Mouse (Mus musculus) brain, adult 2 months (tissue): ENCODE measurements around the gene Tiam1.

Experiments used
- DNase-seq: peaks from one replicate; pipeline ENCODE4 v3.0.0; 2011; ENCODE audit warnings: low read depth, low spot score

Gene Tiam1

DNA sequence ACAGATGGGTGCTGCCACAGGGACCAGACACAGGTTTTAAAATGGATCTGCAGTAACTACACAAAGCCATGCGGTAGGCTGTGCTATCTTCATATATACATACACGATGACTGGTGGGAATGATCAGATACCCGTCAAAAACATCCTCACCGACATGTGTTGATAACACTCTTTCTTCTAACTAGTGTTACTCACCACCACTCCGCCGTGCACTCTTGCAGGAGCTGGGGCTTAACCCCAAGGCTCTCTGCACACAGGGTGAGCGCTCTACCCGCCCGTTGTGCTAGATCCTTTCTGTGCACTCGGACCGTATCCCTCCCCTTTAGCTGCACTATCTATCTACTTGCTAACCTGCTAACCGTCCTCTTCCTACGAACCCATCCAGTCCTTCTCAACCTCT lies 335.4 kb downstream of the Tiam1 start:
- no peak for DNase-seq

DNA sequence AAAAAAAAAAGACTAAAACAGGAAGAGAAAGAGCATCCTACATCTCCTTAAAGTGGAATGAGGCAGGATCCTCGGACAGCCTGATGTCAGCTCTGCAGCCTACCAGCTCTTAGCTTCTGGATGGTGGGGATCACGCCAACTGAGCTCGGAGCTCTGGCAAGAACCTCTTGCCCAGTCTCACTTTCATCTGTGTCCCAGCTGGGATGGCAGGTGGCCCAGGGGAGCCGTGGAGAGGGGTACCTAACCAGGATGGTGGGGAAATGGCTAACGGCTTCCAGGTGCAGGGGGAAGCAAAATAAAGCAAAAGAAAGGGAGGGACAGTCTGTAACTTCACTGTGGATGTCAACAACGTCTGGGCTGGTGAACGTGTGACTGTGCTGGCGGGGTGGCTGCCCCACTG lies 337.6 kb downstream of the Tiam1 start:
- DNase-seq = peak; percentile 57

DNA sequence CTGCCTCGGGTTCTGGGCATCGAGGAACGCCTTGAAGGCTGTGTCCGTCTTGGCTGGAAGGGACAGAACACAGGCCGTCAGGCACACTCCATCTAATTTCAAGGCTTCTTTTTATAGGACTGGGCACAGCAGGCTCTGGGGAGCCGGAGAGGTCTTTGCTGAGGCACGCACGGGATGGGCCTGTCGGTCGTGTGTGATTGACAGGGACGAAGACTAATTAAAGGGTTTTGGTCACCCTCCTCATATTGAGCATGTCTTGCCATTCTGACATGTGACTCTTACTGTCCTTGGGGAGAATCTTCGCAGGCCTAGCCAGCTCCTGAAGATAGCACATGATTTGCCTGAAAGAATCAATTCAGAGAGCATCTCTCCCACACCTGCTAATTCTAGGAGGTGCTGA lies 338.4 kb downstream of the Tiam1 start:
- no peak for DNase-seq

DNA sequence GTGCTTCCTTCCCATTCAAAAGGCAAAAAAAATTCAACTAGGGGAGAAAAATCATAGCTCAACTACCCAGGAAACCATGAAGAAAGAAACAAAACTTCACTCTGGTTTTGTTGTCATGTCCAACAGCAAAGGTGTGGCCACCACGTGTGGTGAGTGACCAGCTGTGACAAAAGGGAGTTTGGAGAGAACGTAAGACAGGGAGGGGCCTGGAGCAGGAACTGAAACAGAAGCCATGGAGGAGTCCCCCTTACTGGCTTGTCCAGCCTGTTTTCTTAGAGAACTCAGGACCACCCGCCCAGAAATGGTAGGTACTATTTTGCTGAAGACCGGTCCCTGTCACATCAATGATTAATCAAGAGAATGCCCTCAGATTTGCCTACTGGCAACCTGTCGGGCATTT lies 342.1 kb downstream of the Tiam1 start:
- DNase-seq = no peak

DNA sequence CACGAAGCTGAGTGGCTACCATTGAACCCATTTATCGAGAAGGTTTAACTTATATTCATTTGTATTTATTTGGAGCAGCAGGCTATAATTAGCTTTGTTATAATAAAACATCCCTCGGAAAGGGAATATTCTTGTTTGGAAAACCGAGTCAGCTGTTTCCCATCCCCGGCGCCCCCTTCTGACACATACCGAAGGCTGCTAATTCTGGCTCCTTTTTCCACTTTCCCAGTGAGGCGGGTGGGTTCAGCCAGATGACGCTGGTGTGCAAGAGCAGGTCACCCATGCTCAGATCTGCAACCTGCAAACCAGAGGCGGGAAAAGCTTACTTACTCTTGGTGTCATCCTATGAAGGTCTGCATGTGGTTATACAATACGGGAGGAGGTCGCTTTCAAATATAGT lies 343.8 kb downstream of the Tiam1 start:
- peak; percentile 65 for DNase-seq

DNA sequence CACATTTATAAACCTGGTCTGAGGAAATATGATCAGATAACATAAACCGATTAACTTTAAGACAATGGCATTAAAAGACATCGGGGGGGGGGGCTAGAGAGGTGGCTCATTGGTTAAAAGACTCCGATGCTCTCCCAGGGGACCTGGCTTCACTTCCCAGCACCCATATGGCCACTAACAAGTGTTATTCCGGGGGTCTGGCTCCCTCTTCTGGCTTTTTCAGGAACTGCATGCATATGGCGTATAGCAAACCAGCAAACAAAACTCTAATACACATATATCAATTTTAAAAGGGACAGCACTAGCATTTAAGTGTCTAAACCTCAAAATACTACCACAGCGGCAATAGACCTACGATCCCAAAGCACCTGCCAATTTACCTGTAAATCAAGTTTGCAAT lies 347.0 kb downstream of the Tiam1 start:
- no peak for DNase-seq

DNA sequence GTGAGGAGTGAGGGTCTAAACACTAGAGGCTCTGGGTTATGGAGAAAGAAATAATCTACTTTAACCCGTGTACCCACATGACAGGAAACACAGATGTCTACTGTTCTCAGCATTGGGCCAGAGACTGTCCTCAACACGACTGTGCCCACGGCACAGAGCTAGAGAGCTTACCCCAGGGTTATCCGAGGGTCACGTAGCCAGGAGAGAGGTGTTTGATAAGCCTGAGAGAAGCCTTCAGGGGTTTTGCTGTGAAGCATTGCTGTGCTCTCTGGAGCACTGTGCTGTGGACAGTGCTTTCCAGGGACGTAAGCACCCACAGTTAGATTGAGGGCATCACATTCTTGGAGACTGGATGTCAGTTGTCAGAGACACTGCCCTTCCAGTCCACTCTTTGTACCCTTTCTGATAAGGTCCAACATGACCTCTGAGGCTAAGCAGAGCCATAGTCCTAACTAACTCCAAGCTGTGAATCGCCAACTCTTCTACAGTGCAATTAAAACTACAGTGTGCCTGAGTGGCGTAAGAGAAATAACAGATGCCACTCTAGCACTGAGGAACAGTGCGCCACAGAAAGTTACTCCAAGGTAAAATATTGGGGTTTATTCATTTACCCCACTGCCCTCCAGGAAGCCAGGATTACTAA lies 353.7 kb downstream of the Tiam1 start:
- no peak for DNase-seq

DNA sequence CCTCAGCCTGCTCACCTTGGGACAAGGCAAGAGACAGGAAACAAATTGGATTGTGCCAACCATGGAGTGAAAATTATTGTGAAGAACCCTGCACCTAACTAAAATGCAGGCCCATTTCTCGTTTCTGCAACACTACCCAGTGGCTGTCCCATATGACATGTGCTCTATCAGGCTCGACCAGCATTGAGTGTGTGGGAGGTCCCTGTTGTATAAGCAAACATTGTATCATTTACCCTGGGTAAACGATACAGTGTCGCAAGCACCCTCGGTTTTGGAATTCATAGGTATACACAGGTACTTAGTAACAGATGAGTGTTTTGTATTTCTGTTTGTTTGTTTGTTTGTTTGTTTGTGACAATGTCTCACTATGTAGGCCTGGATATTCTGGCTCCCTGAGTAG lies 357.8 kb downstream of the Tiam1 start:
- DNase-seq = no peak

DNA sequence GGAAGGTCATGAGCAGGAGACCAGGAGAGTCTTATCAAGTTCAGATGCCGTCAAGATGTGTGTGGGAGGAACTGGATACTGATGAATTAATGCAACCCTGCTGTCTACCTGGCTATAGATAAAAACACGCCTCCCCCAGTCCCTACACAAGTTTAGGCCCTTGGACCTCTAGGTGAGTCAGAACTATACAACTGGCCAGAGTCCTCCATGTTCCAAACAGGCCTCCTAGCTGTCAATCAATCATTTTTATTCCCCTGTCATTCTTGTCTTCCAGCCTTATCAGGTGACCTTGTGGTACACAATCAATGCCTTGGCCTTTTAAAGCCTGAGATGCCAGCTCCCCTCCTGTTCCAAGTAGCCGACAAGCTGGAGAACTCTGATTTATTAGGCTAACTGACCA lies 363.9 kb downstream of the Tiam1 start:
- no peak for DNase-seq

DNA sequence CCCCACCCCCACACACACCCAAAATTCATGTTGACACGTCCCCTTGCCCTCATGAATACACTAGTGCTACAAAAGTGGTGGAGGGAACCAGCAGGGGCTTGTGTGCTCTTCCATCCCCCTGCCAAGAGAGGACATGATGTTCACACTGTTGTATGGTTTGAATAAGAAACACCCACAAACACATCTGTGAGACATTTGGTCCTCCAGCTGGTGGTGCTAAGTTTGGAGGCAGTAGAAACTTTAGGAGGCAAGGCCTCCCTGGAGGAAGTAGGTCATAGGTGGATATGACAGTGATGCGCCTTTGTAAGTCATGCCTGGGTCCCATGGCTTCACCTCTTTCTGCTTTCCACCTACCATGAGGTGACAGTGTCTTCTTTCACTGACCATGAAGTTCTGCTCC lies 366.1 kb downstream of the Tiam1 start:
- DNase-seq = peak; percentile 79

DNA sequence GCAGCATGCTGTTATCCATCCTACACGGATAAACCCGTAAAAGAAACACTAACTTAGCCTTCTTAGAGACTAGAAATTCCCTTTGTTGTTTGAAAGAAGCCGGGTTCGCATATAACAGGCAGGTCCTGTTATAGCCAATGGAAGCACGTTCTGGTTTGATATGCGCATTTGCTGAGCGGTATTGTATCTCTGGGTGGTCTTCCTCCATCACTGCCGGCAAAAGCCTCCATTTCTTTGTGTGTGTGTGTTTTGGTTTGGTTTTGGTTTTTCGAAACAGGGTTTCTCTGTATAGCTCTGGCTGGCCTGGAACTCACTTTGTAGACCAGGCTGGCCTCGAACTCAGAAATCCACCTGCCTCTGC lies 369.0 kb downstream of the Tiam1 start:
- no peak for DNase-seq

DNA sequence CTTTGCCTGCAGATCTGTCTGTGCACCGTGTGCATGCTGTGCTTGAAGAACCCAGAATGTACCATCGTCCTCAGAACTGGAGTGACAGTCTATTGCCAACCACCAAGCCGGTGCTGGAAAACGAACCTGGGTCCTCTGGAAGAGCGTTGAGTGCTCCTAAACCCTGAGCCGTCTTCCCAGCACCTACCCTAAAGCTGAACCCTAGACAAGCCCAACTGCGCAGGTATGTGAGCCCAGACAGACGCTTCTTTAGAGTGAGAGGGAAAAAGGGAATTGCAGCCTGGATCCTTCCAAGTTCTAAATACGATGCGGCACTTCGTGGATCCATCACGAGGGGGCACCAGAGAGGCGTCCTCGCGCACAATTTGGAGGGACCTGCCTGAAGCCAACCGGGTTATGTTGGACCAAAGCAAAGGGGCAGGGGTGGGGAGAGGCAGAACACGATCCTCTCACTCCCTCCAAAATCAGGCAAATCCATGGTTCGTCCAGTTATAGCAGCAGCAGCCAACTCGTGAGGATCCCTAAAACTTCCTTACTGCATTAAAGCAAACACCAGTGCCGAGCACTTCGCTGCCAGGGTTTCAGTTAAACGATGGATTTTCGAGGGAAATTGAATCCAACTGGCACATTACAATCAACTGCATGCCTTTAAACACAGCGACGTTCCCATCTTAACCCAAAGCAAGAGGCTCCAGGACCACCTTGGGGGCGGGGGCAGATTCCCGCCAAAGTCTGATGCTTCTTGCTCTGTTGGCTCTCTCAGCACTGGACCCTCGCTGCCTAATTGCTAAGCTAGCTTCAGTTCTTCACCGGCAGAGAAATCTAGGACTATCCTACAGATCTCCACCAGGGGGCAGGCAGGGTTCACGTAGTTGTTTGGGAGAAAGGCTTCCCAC lies 369.7 kb downstream of the Tiam1 start:
- peak; percentile 95 for DNase-seq

DNA sequence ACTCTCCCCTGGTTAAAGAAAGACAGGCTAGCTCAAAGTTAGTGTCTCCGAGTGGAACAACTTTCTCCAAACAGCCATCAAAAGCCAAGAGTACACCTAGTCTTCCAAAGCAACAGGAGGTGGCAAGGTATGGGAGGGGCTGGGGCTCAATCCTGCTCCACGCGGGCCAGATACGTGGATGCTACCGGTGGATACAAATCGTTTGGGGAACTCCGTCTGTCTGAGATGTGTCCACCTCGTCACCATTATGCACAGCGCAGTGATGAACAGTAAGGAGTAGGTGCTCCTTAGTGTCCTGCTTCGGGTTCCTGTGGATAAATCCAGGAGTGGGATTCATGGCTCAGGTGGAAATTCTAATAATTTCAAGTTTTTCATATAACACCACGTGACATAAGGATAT lies 377.6 kb downstream of the Tiam1 start:
- DNase-seq = no peak

DNA sequence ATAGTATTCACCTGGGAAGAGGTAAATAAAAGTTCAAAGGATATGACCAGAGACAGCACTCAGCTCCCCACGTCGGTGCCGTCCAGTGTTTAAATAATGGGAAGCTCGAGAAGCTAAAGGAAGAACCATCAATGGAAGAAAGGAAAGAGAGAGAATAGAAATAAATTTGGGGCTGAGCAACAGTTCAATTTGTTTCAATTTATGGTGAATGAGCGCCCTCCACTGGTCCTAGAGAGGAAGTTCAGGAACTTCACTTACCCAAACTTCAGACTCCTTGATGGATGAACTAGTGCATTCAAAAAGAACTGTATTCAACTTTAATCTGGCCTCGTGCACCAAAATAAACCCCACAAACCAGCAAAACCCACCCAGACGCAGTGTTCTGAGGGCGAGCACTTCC lies 378.1 kb downstream of the Tiam1 start:
- peak; percentile 58 for DNase-seq

DNA sequence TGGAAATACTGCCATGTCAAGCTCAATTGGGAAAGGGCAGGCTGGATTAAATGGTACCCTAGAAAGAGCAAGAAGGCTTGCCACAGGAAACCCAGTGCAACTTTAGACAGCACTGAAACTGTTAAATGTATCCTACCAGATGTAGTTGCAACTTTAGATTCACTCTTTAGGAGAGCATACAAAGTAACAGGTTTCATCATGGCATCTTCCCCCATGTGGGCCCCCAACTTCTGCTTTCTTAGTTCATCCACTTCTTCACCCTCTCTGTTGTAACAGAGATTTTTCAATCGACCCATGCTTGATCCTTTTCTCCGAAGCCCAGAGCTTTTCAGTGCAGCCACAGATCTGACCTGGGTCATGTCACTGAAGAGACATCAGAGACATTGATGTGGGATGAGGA lies 379.8 kb downstream of the Tiam1 start:
- no peak for DNase-seq

DNA sequence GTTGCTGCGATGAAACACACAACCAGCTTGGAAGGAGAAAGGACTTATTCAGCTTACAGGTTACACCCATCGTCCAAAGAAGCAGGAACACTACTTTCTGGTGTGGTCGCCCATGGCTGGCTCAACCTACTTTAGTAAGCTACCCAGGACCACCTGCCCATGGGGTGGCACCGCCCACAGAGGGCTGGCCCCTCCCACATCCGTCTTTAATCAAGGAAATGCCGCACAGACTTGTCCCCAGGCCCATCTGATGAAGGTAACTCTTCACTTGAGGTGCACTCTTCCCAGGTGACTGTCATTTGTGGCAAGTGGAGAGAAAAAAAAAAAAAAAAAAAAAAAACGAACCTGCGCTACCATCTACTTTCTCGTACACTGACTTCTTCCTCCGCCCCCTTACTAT lies 381.0 kb downstream of the Tiam1 start:
- DNase-seq = no peak

DNA sequence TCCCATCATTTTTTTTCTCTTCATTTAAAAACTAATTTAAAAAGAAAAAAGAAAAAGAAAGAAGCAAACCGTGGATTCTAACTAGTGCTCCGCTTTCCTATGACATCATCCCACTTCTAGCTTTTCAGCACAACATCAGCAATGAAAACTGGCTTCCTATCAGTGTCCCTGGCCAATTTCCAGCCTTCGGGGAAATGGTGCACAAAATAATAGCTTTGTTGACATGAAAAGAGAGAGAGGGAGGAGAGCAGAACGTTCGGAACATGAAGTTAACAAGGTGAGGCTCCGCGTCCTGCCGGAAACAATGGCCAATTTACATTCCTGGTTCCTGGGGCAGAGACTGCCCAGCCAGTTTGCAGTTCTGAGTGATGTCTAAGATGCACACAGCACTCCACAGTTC lies 381.5 kb downstream of the Tiam1 start:
- peak; percentile 22 for DNase-seq

DNA sequence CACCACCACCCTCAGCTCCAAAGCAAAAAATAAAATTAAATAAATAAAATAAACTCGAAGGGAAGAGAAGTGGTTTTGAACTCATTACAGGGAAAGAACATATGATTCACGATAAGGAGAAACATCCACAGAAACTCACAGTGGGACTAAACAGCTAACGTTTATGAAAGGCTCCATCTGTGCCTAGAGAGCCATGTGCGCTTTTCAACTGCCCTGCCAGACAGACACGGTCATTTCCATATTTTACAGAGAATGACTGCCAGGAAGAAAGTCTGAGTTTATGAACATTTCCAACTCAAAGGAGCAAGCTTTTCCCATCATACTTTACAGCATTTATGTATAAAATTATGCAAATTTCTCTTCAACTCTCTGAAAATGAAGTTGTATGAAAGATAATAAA lies 386.2 kb downstream of the Tiam1 start:
- DNase-seq = peak; percentile 35

DNA sequence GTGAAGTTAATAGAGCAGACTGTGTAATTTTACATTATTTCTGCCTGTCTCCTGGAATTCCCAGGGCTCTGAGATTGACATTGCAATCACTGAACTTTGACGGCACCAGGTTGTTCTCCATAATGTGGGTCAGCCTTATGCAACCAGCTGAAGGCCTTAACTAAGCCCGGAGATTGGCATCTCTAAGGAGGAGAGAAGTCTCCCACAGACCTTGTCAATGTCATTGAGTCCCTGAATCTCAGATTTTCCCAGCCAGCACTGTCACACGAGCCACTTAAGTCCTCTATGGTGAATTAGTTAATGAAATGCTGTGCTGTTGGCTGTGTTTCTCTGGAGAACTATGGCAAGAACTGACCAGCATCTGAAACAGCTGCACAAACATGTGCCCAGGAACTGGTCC lies 388.9 kb downstream of the Tiam1 start:
- DNase-seq = no peak

DNA sequence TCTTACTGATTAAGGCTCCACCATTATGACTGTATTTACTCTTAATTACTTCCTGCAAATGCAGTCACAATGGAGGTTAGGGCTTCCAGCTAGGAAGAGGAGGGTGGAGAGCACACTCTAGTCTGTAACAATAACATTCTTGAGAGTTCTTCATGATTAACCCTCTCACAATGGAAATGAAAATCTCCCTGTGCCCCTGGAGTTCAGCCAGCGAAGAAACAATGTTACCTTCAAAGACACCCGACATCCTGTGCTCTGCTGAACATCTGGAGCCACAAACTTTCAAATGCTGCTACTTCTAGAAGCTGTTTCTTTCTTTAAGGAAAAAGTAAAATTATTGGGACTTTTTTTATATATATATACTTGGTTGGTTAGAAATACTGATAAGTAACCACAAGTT lies 395.7 kb downstream of the Tiam1 start:
- no peak for DNase-seq

DNA sequence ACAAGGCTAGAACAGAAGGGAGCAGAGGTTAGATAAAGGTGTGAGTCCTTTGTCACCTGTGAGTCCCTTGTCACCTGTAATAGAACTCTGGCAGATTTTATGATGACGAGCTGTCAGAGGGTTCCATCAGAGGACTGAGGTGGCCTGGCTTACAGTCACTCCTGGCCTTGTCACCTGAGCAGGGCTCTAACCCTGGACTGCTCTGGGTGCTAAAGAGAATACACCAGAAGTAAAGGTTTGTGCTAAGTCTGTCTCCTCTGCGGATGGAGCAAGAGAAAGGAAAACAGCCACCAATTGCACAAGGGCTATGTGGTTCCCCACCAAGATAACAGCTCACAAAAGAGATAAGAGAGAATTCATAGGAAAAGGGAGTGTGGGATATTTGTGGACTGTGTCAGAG lies 404.0 kb downstream of the Tiam1 start:
- no peak for DNase-seq

DNA sequence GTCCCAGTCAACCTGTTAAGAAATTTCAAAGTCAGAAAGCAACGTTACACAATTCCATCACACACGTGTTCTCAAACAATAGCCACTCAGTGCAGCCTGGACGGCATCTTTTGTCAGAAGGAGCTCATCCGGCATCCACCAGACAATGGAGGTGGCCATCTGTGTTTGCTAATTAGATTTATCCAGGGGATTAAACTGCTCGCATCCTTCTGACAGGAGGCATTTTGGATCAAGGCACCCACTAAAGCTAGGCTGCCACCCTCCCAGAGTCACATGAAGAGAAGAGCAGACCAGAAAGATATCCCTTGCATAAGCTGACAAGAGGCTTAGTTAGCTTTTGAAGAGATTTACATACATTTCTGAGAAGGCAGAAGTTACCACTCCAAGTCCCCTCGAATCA lies 404.6 kb downstream of the Tiam1 start:
- no peak for DNase-seq
